Mouse (Mus musculus): Measurements from ENCODE around the gene Cldn34c2. TPM values are rescaled to one million over a fixed set of nuclear protein-coding genes. Genes with fewer than 3 reads are reported as not detected.
"Not testable (repeated sequence)": the region's sequence is repeated elsewhere in the genome, so short reads cannot be mapped to it uniquely, and the experiment has no call there.

Gene Cldn34c2
- not detected in 2 replicates for polyA plus RNA-seq (2016; fragmentation: Nextera tagmentation; extraction: Ambion mirVana)

- H3K4me1 ChIP-seq; H3K36me3 ChIP-seq; H3K4me3 ChIP-seq; H3K27me3 ChIP-seq (ENCODE audit: low read depth, poor library complexity, severe bottlenecking); DNase-seq (ENCODE audit: low spot score); H3K9me3 ChIP-seq (replicated peaks); H3K27ac ChIP-seq (replicated peaks): not testable (repeated sequence)
These were observed at the start of gene Cldn34c2 for GRCm38 (mm10) chrX:123581400-123581799. Gene Cldn34c2, plus strand, starts transcription at chrX:123581700.

- DNase-seq (ENCODE audit: low spot score); H3K9me3 ChIP-seq (replicated peaks); H3K27ac ChIP-seq (replicated peaks); H3K27me3 ChIP-seq (ENCODE audit: low read depth, poor library complexity, severe bottlenecking); H3K36me3 ChIP-seq; H3K4me1 ChIP-seq; H3K4me3 ChIP-seq: not testable (repeated sequence)
- WGBS = 89% methylated on average over 13 of the region's 13 CpGs
These were observed 30.1 kb upstream of the Cldn34c2 start for GRCm38 (mm10) chrX:123551378-123551777.

GRCm38 (mm10) chrX:123612158-123612828, 30.8 kb downstream of the Cldn34c2 start:
- H3K9me3 ChIP-seq (replicated peaks); H3K4me3 ChIP-seq; H3K4me1 ChIP-seq; H3K27me3 ChIP-seq (ENCODE audit: low read depth, poor library complexity, severe bottlenecking); DNase-seq (ENCODE audit: low spot score); H3K36me3 ChIP-seq; H3K27ac ChIP-seq (replicated peaks): not testable (repeated sequence)
- 91% methylated on average over 8 of the region's 12 CpGs for WGBS

Other genes starting within 250 kb of the Cldn34c2 start
- gene Gm17467, start 123.1 kb downstream of the Cldn34c2 start, polyA plus RNA-seq (2016; fragmentation: Nextera tagmentation; extraction: Ambion mirVana) = not detected in 2 replicates
- gene Cldn34c3, start 212.0 kb downstream of the Cldn34c2 start, polyA plus RNA-seq (2016; fragmentation: Nextera tagmentation; extraction: Ambion mirVana) = not detected in 2 replicates

Data from midbrain, embryonic 10.5 days (tissue).